Comparison of ENCODE assay signal across 51 mouse cellular contexts in genomic region chr6:32034226-32034625, GRCm38 (mm10). TPM values are rescaled to one million over a fixed set of nuclear protein-coding genes. Genes with fewer than 3 reads are reported as not detected.
"Had no signal": no experiment of that assay in that cellular context is flagged by ENCODE, and none has a peak within 500 bp of the region (broad histone marks: within the 10 kb centered on the region; RNA-seq: fewer than 3 reads in every experiment).

No protein-coding gene starts in this region.

- H3K4me1 ChIP-seq: heart, embryonic 12.5 days; heart, embryonic 13.5 days; heart, embryonic 15.5 days; hindbrain, embryonic 10.5 days; hindbrain, embryonic 12.5 days; hindbrain, embryonic 13.5 days; hindbrain, embryonic 15.5 days; intestine, embryonic 15.5 days; kidney, embryonic 15.5 days had no signal

- DNase-seq: heart, postnatal 14 days; heart, postnatal 36 days; heart, postnatal 4 days; kidney, adult 11 months; kidney, adult 18-20 months; kidney, adult 2 months; kidney, adult 8-10 months; kidney, adult 9 months; kidney, postnatal 10 days; kidney, postnatal 14 days; kidney, postnatal 25 days; kidney, postnatal 36 days; kidney, postnatal 4 days; layer of hippocampus, adult 9-11 months; layer of hippocampus, postnatal 36 days had no signal

- H3K4me3 ChIP-seq: heart, embryonic 12.5 days; heart, embryonic 13.5 days; heart, embryonic 15.5 days; hindbrain, embryonic 10.5 days; hindbrain, embryonic 12.5 days; hindbrain, embryonic 13.5 days; hindbrain, embryonic 15.5 days; intestine, embryonic 15.5 days; kidney, embryonic 15.5 days; layer of hippocampus, adult 2 months; left cerebral cortex, adult 2 months had no signal

- H3K9ac ChIP-seq: heart, embryonic 12.5 days; heart, embryonic 13.5 days; heart, embryonic 15.5 days; hindbrain, embryonic 12.5 days; hindbrain, embryonic 13.5 days; hindbrain, embryonic 14.5 days; hindbrain, embryonic 15.5 days; intestine, embryonic 15.5 days; kidney, embryonic 15.5 days had no signal

- H3K27ac ChIP-seq: heart, embryonic 13.5 days; heart, embryonic 15.5 days; hindbrain, embryonic 10.5 days; hindbrain, embryonic 12.5 days; hindbrain, embryonic 13.5 days; hindbrain, embryonic 14.5 days; hindbrain, embryonic 15.5 days; hindbrain, postnatal 0 days; intestine, embryonic 15.5 days; kidney, embryonic 15.5 days; kidney, postnatal 0 days; layer of hippocampus, adult 2 months; left cerebral cortex, adult 2 months had no signal

- H3K27me3 ChIP-seq: heart, embryonic 12.5 days; heart, embryonic 13.5 days; heart, embryonic 15.5 days; hindbrain, embryonic 12.5 days; hindbrain, embryonic 13.5 days; hindbrain, embryonic 15.5 days; intestine, embryonic 15.5 days; kidney, embryonic 15.5 days had no signal

- H3K36me3 ChIP-seq: heart, embryonic 12.5 days; heart, embryonic 13.5 days; heart, embryonic 15.5 days; hindbrain, embryonic 10.5 days; hindbrain, embryonic 12.5 days; hindbrain, embryonic 13.5 days; hindbrain, embryonic 15.5 days; intestine, embryonic 15.5 days; kidney, embryonic 15.5 days had no signal

- H3K9me3 ChIP-seq: heart, embryonic 12.5 days; heart, embryonic 13.5 days; heart, embryonic 15.5 days; hindbrain, embryonic 10.5 days; hindbrain, embryonic 12.5 days; hindbrain, embryonic 13.5 days; hindbrain, embryonic 15.5 days; intestine, embryonic 15.5 days; kidney, embryonic 15.5 days had no signal

RNA-seq across cellular contexts. Expression of gene 1700012A03Rik, which starts 15.8 kb away (rescaled TPM):
- total RNA-seq: heart, postnatal 14 days; heart, postnatal 25 days; heart, postnatal 36 days; heart, postnatal 4 days; hematopoietic stem cell, adult 5-6 weeks; hindbrain, postnatal 0 days; layer of hippocampus, adult 18-20 months; layer of hippocampus, adult 2 months; layer of hippocampus, adult 8-10 months; layer of hippocampus, postnatal 10 days; layer of hippocampus, postnatal 14 days; layer of hippocampus, postnatal 25 days; layer of hippocampus, postnatal 36 days; left cerebral cortex, adult 18-20 months; left cerebral cortex, adult 2 months; left cerebral cortex, adult 8-10 months had no signal
- polyA plus RNA-seq: heart, embryonic 11.5 days; heart, embryonic 12.5 days; heart, embryonic 13.5 days; heart, embryonic 14.5 days; heart, embryonic 15.5 days; heart, embryonic 16.5 days; heart, postnatal 0 days; hindbrain, embryonic 10.5 days; hindbrain, embryonic 11.5 days; hindbrain, embryonic 12.5 days; hindbrain, embryonic 13.5 days; hindbrain, embryonic 14.5 days; hindbrain, embryonic 15.5 days; hindbrain, embryonic 16.5 days; hindbrain, postnatal 0 days; inflammation-experienced regulatory T-cells, adult 6 months; intestine, embryonic 14.5 days; intestine, embryonic 15.5 days; intestine, embryonic 16.5 days; intestine, postnatal 0 days; kidney, embryonic 14.5 days; kidney, embryonic 15.5 days; kidney, embryonic 16.5 days; kidney, postnatal 0 days; large intestine, adult 2 months had no signal
